Mouse (Mus musculus): Measurements from ENCODE around the gene Arhgap9. TPM values are rescaled to one million over a fixed set of nuclear protein-coding genes. Genes with fewer than 3 reads are reported as not detected.

The Arhgap9 gene
- polyA plus RNA-seq, 1 experiment from 2014 or later, result 3.7 TPM

- H3K9ac ChIP-seq (ENCODE audit: low read depth, low read length), result no peak overlapping the region
- no peaks in the 10 kb centered on the region for H3K9me3 ChIP-seq (ENCODE audit: control insufficient read depth, low read length)
- no peaks in the 10 kb centered on the region for H3K4me1 ChIP-seq (ENCODE audit: control insufficient read depth, insufficient read depth, low read length)
- no peak overlapping the region for H3K27ac ChIP-seq (replicated peaks; ENCODE audit: low read depth, low read length)
- no peak overlapping the region for H3K4me2 ChIP-seq (ENCODE audit: low read depth, low read length)
- no peak for DNase-seq (ENCODE audit: low spot score)
- WGBS, result 55% methylated on average over 3 of the region's 3 CpGs
- no peaks in the 10 kb centered on the region; the same call in 1 of the 2 replicates for H3K27me3 ChIP-seq (replicated peaks; ENCODE audit: control insufficient read depth, insufficient read depth, low read length)
- H3K4me3 ChIP-seq (ENCODE audit: low read depth, low read length), result no peak overlapping the region
- no peak for ATAC-seq (ENCODE audit: low read depth)
- H3K36me3 ChIP-seq (ENCODE audit: control insufficient read depth, insufficient read depth, low read length), result 0 out of 2 replicates have a peak, but pooled peaks cover 3% of the 10 kb centered on the region
Observed at GRCm38 (mm10) chr10:127343029-127343428, 21.3 kb downstream of the Arhgap9 start.

GRCm38 (mm10) chr10:127346173-127346572 lies 24.4 kb downstream of the Arhgap9 start:
- Histone ChIP-seq H3K4me2 (ENCODE audit: low read depth, low read length) (no peak overlapping the region), H3K4me3 (ENCODE audit: low read depth, low read length) (no peak overlapping the region), H3K4me1 (ENCODE audit: control insufficient read depth, insufficient read depth, low read length) (peaks cover 6% of the 10 kb centered on the region; the same call in 1 of the 2 replicates), H3K27me3 (replicated peaks; ENCODE audit: control insufficient read depth, insufficient read depth, low read length) (no peaks in the 10 kb centered on the region; the same call in 1 of the 2 replicates), H3K27ac (replicated peaks; ENCODE audit: low read depth, low read length) (no peak overlapping the region), H3K9ac (ENCODE audit: low read depth, low read length) (no peak overlapping the region), H3K9me3 (ENCODE audit: control insufficient read depth, low read length) (no peaks in the 10 kb centered on the region), H3K36me3 (ENCODE audit: control insufficient read depth, insufficient read depth, low read length) (no peaks in the 10 kb centered on the region)
- WGBS, result 85% methylated on average over 3 of the region's 3 CpGs
- ATAC-seq (ENCODE audit: low read depth) (no peak), DNase-seq (ENCODE audit: low spot score) (no peak)

- H3K27me3 ChIP-seq (replicated peaks; ENCODE audit: control insufficient read depth, insufficient read depth, low read length), result no peaks in the 10 kb centered on the region
- ATAC-seq (ENCODE audit: low read depth), result no peak
- DNase-seq (ENCODE audit: low spot score), result no peak
- no peaks in the 10 kb centered on the region for H3K9me3 ChIP-seq (ENCODE audit: control insufficient read depth, low read length)
- no peak overlapping the region for H3K27ac ChIP-seq (replicated peaks; ENCODE audit: low read depth, low read length)
- no peaks in the 10 kb centered on the region for H3K36me3 ChIP-seq (ENCODE audit: control insufficient read depth, insufficient read depth, low read length)
- H3K9ac ChIP-seq (ENCODE audit: low read depth, low read length), result no peak overlapping the region
- no peak overlapping the region for H3K4me3 ChIP-seq (ENCODE audit: low read depth, low read length)
- H3K4me1 ChIP-seq (ENCODE audit: control insufficient read depth, insufficient read depth, low read length), result peaks cover 6% of the 10 kb centered on the region; the same call in 1 of the 2 replicates
- H3K4me2 ChIP-seq (ENCODE audit: low read depth, low read length), result no peak overlapping the region
- WGBS, result 70% methylated on average over 4 of the region's 4 CpGs
Observed at GRCm38 (mm10) chr10:127348957-127349356, 27.2 kb downstream of the Arhgap9 start.

- Histone ChIP-seq H3K4me3 (ENCODE audit: low read depth, low read length) (no peak overlapping the region), H3K27me3 (replicated peaks; ENCODE audit: control insufficient read depth, insufficient read depth, low read length) (no peaks in the 10 kb centered on the region), H3K27ac (replicated peaks; ENCODE audit: low read depth, low read length) (no peak overlapping the region), H3K9ac (ENCODE audit: low read depth, low read length) (no peak overlapping the region), H3K36me3 (ENCODE audit: control insufficient read depth, insufficient read depth, low read length) (no peaks in the 10 kb centered on the region), H3K4me2 (ENCODE audit: low read depth, low read length) (no peak overlapping the region), H3K9me3 (ENCODE audit: control insufficient read depth, low read length) (no peaks in the 10 kb centered on the region), H3K4me1 (ENCODE audit: control insufficient read depth, insufficient read depth, low read length) (peaks cover 6% of the 10 kb centered on the region; the same call in 1 of the 2 replicates)
- DNase-seq (ENCODE audit: low spot score), result no peak
- 72% methylated on average over 8 of the region's 8 CpGs for WGBS
- no peak for ATAC-seq (ENCODE audit: low read depth)
Observed at GRCm38 (mm10) chr10:127349810-127350209, 28.0 kb downstream of the Arhgap9 start.

GRCm38 (mm10) chr10:127350594-127351284 lies 29.0 kb downstream of the Arhgap9 start:
- DNase-seq (ENCODE audit: low spot score) (peak; percentile 81), ATAC-seq (ENCODE audit: low read depth) (peak; percentile 89)
- Histone ChIP-seq H3K9me3 (ENCODE audit: control insufficient read depth, low read length) (no peaks in the 10 kb centered on the region), H3K4me2 (ENCODE audit: low read depth, low read length) (peak overlapping the region; percentile 55), H3K4me3 (ENCODE audit: low read depth, low read length) (peak overlapping the region; percentile 31), H3K36me3 (ENCODE audit: control insufficient read depth, insufficient read depth, low read length) (no peaks in the 10 kb centered on the region), H3K4me1 (ENCODE audit: control insufficient read depth, insufficient read depth, low read length) (peaks cover 6% of the 10 kb centered on the region; the same call in 1 of the 2 replicates), H3K27ac (replicated peaks; ENCODE audit: low read depth, low read length) (no peak overlapping the region), H3K9ac (ENCODE audit: low read depth, low read length) (peak overlapping the region; percentile 55), H3K27me3 (replicated peaks; ENCODE audit: control insufficient read depth, insufficient read depth, low read length) (no peaks in the 10 kb centered on the region)
- 10% methylated on average over 24 of the region's 24 CpGs for WGBS

- Histone ChIP-seq H3K36me3 (ENCODE audit: control insufficient read depth, insufficient read depth, low read length) (no peaks in the 10 kb centered on the region), H3K4me3 (ENCODE audit: low read depth, low read length) (peak overlapping the region; percentile 31; the same call in 1 of the 2 replicates), H3K27ac (replicated peaks; ENCODE audit: low read depth, low read length) (no peak overlapping the region), H3K4me1 (ENCODE audit: control insufficient read depth, insufficient read depth, low read length) (peaks cover 6% of the 10 kb centered on the region; the same call in 1 of the 2 replicates), H3K4me2 (ENCODE audit: low read depth, low read length) (peak overlapping the region; percentile 55; the same call in 1 of the 2 replicates), H3K27me3 (replicated peaks; ENCODE audit: control insufficient read depth, insufficient read depth, low read length) (no peaks in the 10 kb centered on the region), H3K9ac (ENCODE audit: low read depth, low read length) (peak overlapping the region; percentile 55), H3K9me3 (ENCODE audit: control insufficient read depth, low read length) (no peaks in the 10 kb centered on the region)
- no peak for ATAC-seq (ENCODE audit: low read depth)
- 87% methylated on average over 8 of the region's 8 CpGs for whole genome bisulfite sequencing
- DNase-seq (ENCODE audit: low spot score), result no peak
Observed at GRCm38 (mm10) chr10:127351285-127351595, 29.5 kb downstream of the Arhgap9 start.

- Histone ChIP-seq H3K4me1 (ENCODE audit: control insufficient read depth, insufficient read depth, low read length) (peaks cover 6% of the 10 kb centered on the region; the same call in 1 of the 2 replicates), H3K9me3 (ENCODE audit: control insufficient read depth, low read length) (no peaks in the 10 kb centered on the region), H3K9ac (ENCODE audit: low read depth, low read length) (no peak overlapping the region), H3K27ac (replicated peaks; ENCODE audit: low read depth, low read length) (no peak overlapping the region), H3K27me3 (replicated peaks; ENCODE audit: control insufficient read depth, insufficient read depth, low read length) (no peaks in the 10 kb centered on the region), H3K4me2 (ENCODE audit: low read depth, low read length) (no peak overlapping the region), H3K36me3 (ENCODE audit: control insufficient read depth, insufficient read depth, low read length) (no peaks in the 10 kb centered on the region), H3K4me3 (ENCODE audit: low read depth, low read length) (no peak overlapping the region)
- ATAC-seq (ENCODE audit: low read depth), result no peak
- no peak for DNase-seq (ENCODE audit: low spot score)
- 67% methylated on average over 8 of the region's 8 CpGs for WGBS
Observed at GRCm38 (mm10) chr10:127351719-127352118, 30.0 kb downstream of the Arhgap9 start.

GRCm38 (mm10) chr10:127352187-127352586 lies 30.4 kb downstream of the Arhgap9 start:
- no peak overlapping the region for H3K4me2 ChIP-seq (ENCODE audit: low read depth, low read length)
- H3K4me1 ChIP-seq (ENCODE audit: control insufficient read depth, insufficient read depth, low read length), result peaks cover 6% of the 10 kb centered on the region; the same call in 1 of the 2 replicates
- no peak overlapping the region for H3K27ac ChIP-seq (replicated peaks; ENCODE audit: low read depth, low read length)
- 84% methylated on average over 9 of the region's 9 CpGs for whole genome bisulfite sequencing
- no peaks in the 10 kb centered on the region for H3K27me3 ChIP-seq (replicated peaks; ENCODE audit: control insufficient read depth, insufficient read depth, low read length)
- H3K9ac ChIP-seq (ENCODE audit: low read depth, low read length), result no peak overlapping the region
- ATAC-seq (ENCODE audit: low read depth) (no peak), DNase-seq (ENCODE audit: low spot score) (no peak)
- H3K9me3 ChIP-seq (ENCODE audit: control insufficient read depth, low read length), result no peaks in the 10 kb centered on the region
- H3K36me3 ChIP-seq (ENCODE audit: control insufficient read depth, insufficient read depth, low read length), result no peaks in the 10 kb centered on the region
- H3K4me3 ChIP-seq (ENCODE audit: low read depth, low read length), result no peak overlapping the region

GRCm38 (mm10) chr10:127352766-127353165 lies 31.0 kb downstream of the Arhgap9 start:
- Histone ChIP-seq H3K4me3 (ENCODE audit: low read depth, low read length) (no peak overlapping the region), H3K9me3 (ENCODE audit: control insufficient read depth, low read length) (no peaks in the 10 kb centered on the region), H3K27me3 (replicated peaks; ENCODE audit: control insufficient read depth, insufficient read depth, low read length) (no peaks in the 10 kb centered on the region), H3K4me1 (ENCODE audit: control insufficient read depth, insufficient read depth, low read length) (peaks cover 6% of the 10 kb centered on the region; the same call in 1 of the 2 replicates), H3K9ac (ENCODE audit: low read depth, low read length) (no peak overlapping the region), H3K36me3 (ENCODE audit: control insufficient read depth, insufficient read depth, low read length) (no peaks in the 10 kb centered on the region), H3K27ac (replicated peaks; ENCODE audit: low read depth, low read length) (no peak overlapping the region), H3K4me2 (ENCODE audit: low read depth, low read length) (no peak overlapping the region)
- WGBS, result 86% methylated on average over 11 of the region's 11 CpGs
- DNase-seq (ENCODE audit: low spot score), result no peak
- ATAC-seq (ENCODE audit: low read depth), result no peak

Measured in embryonic facial prominence, embryonic 14.5 days (tissue).